18 mouse cellular contexts compared by ENCODE assay signal in the genomic region with DNA sequence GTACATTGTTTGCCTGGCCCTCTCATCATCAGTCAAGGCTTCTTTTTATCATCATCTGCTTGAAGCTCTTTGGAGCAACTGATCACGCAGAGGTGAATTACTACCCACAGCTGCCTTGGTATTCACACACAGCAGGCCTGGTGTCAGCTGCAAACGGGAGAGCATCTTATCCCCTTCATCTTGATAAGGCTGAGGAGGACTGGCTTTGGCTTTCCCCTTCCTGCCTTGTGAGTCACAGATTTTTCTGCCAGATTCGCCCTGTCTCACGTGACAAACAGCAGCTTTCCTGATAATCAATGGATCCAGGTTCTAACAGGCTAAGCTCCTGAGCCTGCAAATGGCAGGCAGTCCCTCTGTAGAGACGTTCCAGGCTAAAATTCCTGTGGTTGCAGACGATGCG. TPM values are rescaled to one million over a fixed set of nuclear protein-coding genes. Genes with fewer than 3 reads are reported as not detected.
DNase-seq lines count a peak whose midpoint lies in the region; TF ChIP-seq lines count a peak whose summit lies in the region.
"Had no signal": no experiment of that assay in that cellular context is flagged by ENCODE, and none has a peak within 500 bp of the region (broad histone marks: within the 10 kb centered on the region; RNA-seq: fewer than 3 reads in every experiment).

No protein-coding gene starts in this region.

- H3ac ChIP-seq in C2C12 (ENCODE audit: control insufficient read depth, insufficient read length, low read depth) (no peak overlapping the region), myocyte (ENCODE audit: control insufficient read depth, insufficient read length) (no peak overlapping the region)

- no peak for TF ChIP-seq EP300 in heart, adult 2 months (IDR thresholded peaks at IDR 0.05; ENCODE audit: insufficient read depth, low read depth, low read length)

- H3K36me3 ChIP-seq in heart, adult 2 months (ENCODE audit: control insufficient read depth, insufficient read depth, low read length) = no peaks in the 10 kb centered on the region; the same call in none of the 2 replicates
- H3K36me3 ChIP-seq in C2C12 (ENCODE audit: control insufficient read depth, insufficient read depth) (no peaks in the 10 kb centered on the region), myocyte (ENCODE audit: control insufficient read depth, insufficient read depth) (no peaks in the 10 kb centered on the region)
- H3K36me3 ChIP-seq: limb, embryonic 15.5 days; lung, embryonic 15.5 days had no signal

- no peak for DNase-seq in heart, adult 2 months
- no peak for DNase-seq in heart, adult 9 months (ENCODE audit: low spot score in 2 of 2)
- peak; percentile 56 for DNase-seq in MN1 (ENCODE audit: low spot score)
- DNase-seq in kidney, postnatal 25 days = no peak
- DNase-seq in left cerebral cortex, adult 9 months (ENCODE audit: low spot score in 2 of 2) = no peak
- DNase-seq: cerebellum, adult 8-10 months; gastrocnemius, postnatal 36 days; kidney, adult 9 months; right cerebral cortex, adult 18-20 months had no signal

- H3K4me1 ChIP-seq in heart, adult 2 months (ENCODE audit: control insufficient read depth, insufficient read depth, low read length) = peaks cover 17% of the 10 kb centered on the region

- intact Hi-C loops in heart, adult 2 months (cut with DNase I) = no loop called here

- no peak for TF ChIP-seq POLR2A in heart, adult 2 months (IDR thresholded peaks at IDR 0.05; ENCODE audit: insufficient read depth, low read depth, low read length)
- TF ChIP-seq POLR2A in myocyte (IDR thresholded peaks at IDR 0.05; ENCODE audit: insufficient read length, low read depth) = no peak

- no peak overlapping the region for H3K9ac ChIP-seq in heart, adult 2 months (ENCODE audit: low read depth, low read length)
- H3K9ac ChIP-seq: hindbrain, embryonic 14.5 days; limb, embryonic 15.5 days; lung, embryonic 15.5 days had no signal

- no peaks in the 10 kb centered on the region for H3K27me3 ChIP-seq in heart, adult 2 months (ENCODE audit: control insufficient read depth, insufficient read depth, low read length)
- no peaks in the 10 kb centered on the region for H3K27me3 ChIP-seq in C2C12 (ENCODE audit: control insufficient read depth, insufficient read depth, insufficient read length)
- H3K27me3 ChIP-seq in myocyte (ENCODE audit: control insufficient read depth, insufficient read depth, insufficient read length) = no peaks in the 10 kb centered on the region
- H3K27me3 ChIP-seq: limb, embryonic 15.5 days; lung, embryonic 15.5 days had no signal

- H3K79me2 ChIP-seq in heart, adult 2 months (replicated peaks; ENCODE audit: control insufficient read depth, insufficient read depth, low read length) = no peaks in the 10 kb centered on the region
- H3K79me2 ChIP-seq in C2C12 (ENCODE audit: control insufficient read depth, insufficient read depth) (no peaks in the 10 kb centered on the region), myocyte (ENCODE audit: control insufficient read depth, insufficient read depth) (no peaks in the 10 kb centered on the region)

- no peaks in the 10 kb centered on the region for H3K79me3 ChIP-seq in C2C12 (ENCODE audit: low read depth)

- peak overlapping the region; percentile 61 for H3K4me2 ChIP-seq in myocyte (ENCODE audit: low read depth)
- H3K4me2 ChIP-seq: hindbrain, embryonic 14.5 days; limb, embryonic 15.5 days; lung, embryonic 15.5 days had no signal

- WGBS in heart, adult 2 months = 44% methylated on average over 7 of the region's 7 CpGs

- peak overlapping the region; percentile 55 for H3K27ac ChIP-seq in heart, adult 2 months
- H3K27ac ChIP-seq: hindbrain, embryonic 14.5 days; layer of hippocampus, adult 2 months; lung, embryonic 15.5 days had no signal

- no peak for TF ChIP-seq CTCF in heart, adult 2 months (IDR thresholded peaks at IDR 0.05)
- TF ChIP-seq CTCF in C2C12 (IDR thresholded peaks at IDR 0.05; ENCODE audit: control insufficient read depth, insufficient read depth, insufficient read length) = no peak

- no peak overlapping the region for H3K4me3 ChIP-seq in heart, adult 2 months
- H3K4me3 ChIP-seq in C2C12 (ENCODE audit: insufficient read depth, poor library complexity, severe bottlenecking) (no peak overlapping the region), myocyte (no peak overlapping the region)
- H3K4me3 ChIP-seq: layer of hippocampus, adult 2 months; limb, embryonic 15.5 days; lung, embryonic 15.5 days; megakaryocyte, embryonic 14.5 days had no signal

TF ChIP-seq in C2C12, 6 proteins besides CTCF, POLR2A, EP300 and RAD21:
- TF ChIP-seq FOSL1 (IDR thresholded peaks at IDR 0.05; ENCODE audit: insufficient read depth, low read length, poor library complexity, severe bottlenecking) (peak; percentile 3), USF1 (IDR thresholded peaks at IDR 0.05; ENCODE audit: low read depth) (peak; percentile 92), MYOG (IDR thresholded peaks at IDR 0.05; ENCODE audit: control insufficient read depth, extremely low read depth, insufficient read length) (no peak), MYOD1 (IDR thresholded peaks at IDR 0.05; ENCODE audit: control insufficient read depth, insufficient read length, low read depth) (peak; percentile 93)

TF ChIP-seq in myocyte, 11 proteins besides CTCF, POLR2A, EP300 and RAD21:
- no peak for TF ChIP-seq POLR2AphosphoS2 (IDR thresholded peaks at IDR 0.05; ENCODE audit: insufficient read length, low read depth)
- peak; percentile 82 for TF ChIP-seq TCF3 (IDR thresholded peaks at IDR 0.05; ENCODE audit: insufficient read length, low read depth)
- peak; percentile 35 to 85 (median 71) for TF ChIP-seq MYOG (IDR thresholded peaks at IDR 0.05; ENCODE audit: control insufficient read depth in 1 of 3, insufficient read depth in 1 of 3, insufficient read length in 2 of 3, low read depth in 2 of 3)
- no peak for TF ChIP-seq REST (IDR thresholded peaks at IDR 0.05; ENCODE audit: insufficient read depth, insufficient read length)
- TF ChIP-seq SRF (IDR thresholded peaks at IDR 0.05; ENCODE audit: control insufficient read depth, insufficient read length, low read depth) = no peak
- TF ChIP-seq TCF12 (IDR thresholded peaks at IDR 0.05; ENCODE audit: insufficient read depth, poor library complexity, severe bottlenecking) = peak; percentile 75
- TF ChIP-seq USF1 (IDR thresholded peaks at IDR 0.05; ENCODE audit: low read depth) = peak; percentile 73
- TF ChIP-seq E2F4 (IDR thresholded peaks at IDR 0.05; ENCODE audit: insufficient read depth) = no peak
- TF ChIP-seq MYOD1 (IDR thresholded peaks at IDR 0.05; ENCODE audit: control insufficient read depth in 1 of 3, insufficient read length in 2 of 3, low read depth in 2 of 3) = peak; percentile 45 to 93 (median 93)
- TF ChIP-seq MAX (IDR thresholded peaks at IDR 0.05; ENCODE audit: low read depth) = no peak
- TF ChIP-seq CEBPB (IDR thresholded peaks at IDR 0.05; ENCODE audit: insufficient read depth, poor library complexity, severe bottlenecking) = no peak
TF ChIP-seq in myocyte: peak in this region for 5.

RNA-seq across cellular contexts. Expression of a gene that starts 7.8 kb away (rescaled TPM):
- total RNA-seq in heart, adult 2 months (2021) = under 1 TPM in 1 of 2 experiments, not detected in 1; 0.73 TPM
- polyA plus RNA-seq in heart, adult 2 months (2012; rRNA removed) = 0.50 and 2,957 TPM in 2 replicates
- not detected for polyA plus RNA-seq in C2C12 (2012; fragmentation: generic; extraction: Trizol)
- not detected for polyA plus RNA-seq in myocyte (2012; fragmentation: generic; extraction: Trizol)
- total RNA-seq: gastrocnemius, postnatal 36 days; layer of hippocampus, adult 2 months; left cerebral cortex, adult 8-10 months; neutrophil, adult 5-6 weeks had no signal
- polyA plus RNA-seq: hindbrain, embryonic 14.5 days had no signal

RNA-seq across cellular contexts. Expression of a gene that starts 55.5 kb away (rescaled TPM):
- 10 to 100 TPM; 28.2 to 31.1 TPM for total RNA-seq in heart, adult 2 months (2021)
- polyA plus RNA-seq in heart, adult 2 months (2012; rRNA removed) = 8.8 and 11.5 TPM in 2 replicates
- polyA plus RNA-seq in C2C12 (2012; fragmentation: generic; extraction: Trizol) = 4.1 TPM
- 5.0 TPM for polyA plus RNA-seq in myocyte (2012; fragmentation: generic; extraction: Trizol)
